Mouse (Mus musculus): ENCODE data around the gene S1pr4.

GRCm38 (mm10) chr10:81456983-81457563 lies 42.9 kb downstream of the S1pr4 start:
- TF ChIP-seq CTCF (IDR thresholded peaks at IDR 0.05; ENCODE audit: low read depth) (no peak), EP300 (IDR thresholded peaks at IDR 0.05; ENCODE audit: low read depth) (no peak)
